Mouse (Mus musculus): ENCODE results near the gene Map2k5. TPM values are rescaled to one million over a fixed set of nuclear protein-coding genes. Genes with fewer than 3 reads are reported as not detected.

Map2k5 gene
- polyA plus RNA-seq (2012; rRNA removed), result 32.7 and 33.8 TPM in 2 replicates

- H3K27ac ChIP-seq (ENCODE audit: insufficient read depth, low read length), result peak within 1 kb of the TSS; percentile 74; the same call in 1 of the 2 replicates
- H3K4me3 ChIP-seq (ENCODE audit: insufficient read depth, low read length), result peak within 1 kb of the TSS; percentile 90
- peaks cover 6% of the 10 kb centered on the region for H3K4me1 ChIP-seq (ENCODE audit: control insufficient read depth, insufficient read depth, low read length)
- TF ChIP-seq CTCF (IDR thresholded peaks at IDR 0.05; ENCODE audit: extremely low read depth, insufficient read depth, low read length) (no peak), POLR2A (IDR thresholded peaks at IDR 0.05; ENCODE audit: extremely low read depth, insufficient read depth, low read length) (peak; percentile 65)
These were observed at the start of gene Map2k5 for GRCm38 (mm10) chr9:63377270-63378142. Gene Map2k5 (minus strand): TSS chr9:63377902.

GRCm38 (mm10) chr9:63421096-63421736 is 43.5 kb upstream of the Map2k5 start:
- TF ChIP-seq POLR2A (IDR thresholded peaks at IDR 0.05; ENCODE audit: extremely low read depth, insufficient read depth, low read length) (no peak), CTCF (IDR thresholded peaks at IDR 0.05; ENCODE audit: extremely low read depth, insufficient read depth, low read length) (peak; percentile 8; the same call in 1 of the 2 replicates)
- Histone ChIP-seq H3K27ac (ENCODE audit: insufficient read depth, low read length) (no peak overlapping the region), H3K4me3 (ENCODE audit: insufficient read depth, low read length) (no peak overlapping the region), H3K4me1 (ENCODE audit: control insufficient read depth, insufficient read depth, low read length) (no peaks in the 10 kb centered on the region)

GRCm38 (mm10) chr9:63420396-63420795 is 42.7 kb upstream of the Map2k5 start:
- Histone ChIP-seq H3K4me1 (ENCODE audit: control insufficient read depth, insufficient read depth, low read length) (no peaks in the 10 kb centered on the region), H3K4me3 (ENCODE audit: insufficient read depth, low read length) (no peak overlapping the region), H3K27ac (ENCODE audit: insufficient read depth, low read length) (no peak overlapping the region)
- no peak for TF ChIP-seq POLR2A (IDR thresholded peaks at IDR 0.05; ENCODE audit: extremely low read depth, insufficient read depth, low read length)
- no peak for TF ChIP-seq CTCF (IDR thresholded peaks at IDR 0.05; ENCODE audit: extremely low read depth, insufficient read depth, low read length)

GRCm38 (mm10) chr9:63400176-63400575 is 22.5 kb upstream of the Map2k5 start:
- 0 out of 2 replicates have a peak, but pooled peaks cover 2% of the 10 kb centered on the region for H3K4me1 ChIP-seq (ENCODE audit: control insufficient read depth, insufficient read depth, low read length)
- no peak for TF ChIP-seq POLR2A (IDR thresholded peaks at IDR 0.05; ENCODE audit: extremely low read depth, insufficient read depth, low read length)
- no peak for TF ChIP-seq CTCF (IDR thresholded peaks at IDR 0.05; ENCODE audit: extremely low read depth, insufficient read depth, low read length)
- H3K27ac ChIP-seq (ENCODE audit: insufficient read depth, low read length), result no peak overlapping the region
- no peak overlapping the region for H3K4me3 ChIP-seq (ENCODE audit: insufficient read depth, low read length)

GRCm38 (mm10) chr9:63399463-63399815 is 21.7 kb upstream of the Map2k5 start:
- no peak for TF ChIP-seq POLR2A (IDR thresholded peaks at IDR 0.05; ENCODE audit: extremely low read depth, insufficient read depth, low read length)
- no peak for TF ChIP-seq CTCF (IDR thresholded peaks at IDR 0.05; ENCODE audit: extremely low read depth, insufficient read depth, low read length)
- Histone ChIP-seq H3K27ac (ENCODE audit: insufficient read depth, low read length) (peak overlapping the region; percentile 43; the same call in 1 of the 2 replicates), H3K4me1 (ENCODE audit: control insufficient read depth, insufficient read depth, low read length) (0 out of 2 replicates have a peak, but pooled peaks cover 2% of the 10 kb centered on the region), H3K4me3 (ENCODE audit: insufficient read depth, low read length) (peak overlapping the region; percentile 70)

- Histone ChIP-seq H3K27ac (ENCODE audit: insufficient read depth, low read length) (peak within 1 kb of the TSS; percentile 81), H3K4me1 (ENCODE audit: control insufficient read depth, insufficient read depth, low read length) (0 out of 2 replicates have a peak, but pooled peaks cover 2% of the 10 kb centered on the region), H3K4me3 (ENCODE audit: insufficient read depth, low read length) (peak within 1 kb of the TSS; percentile 70)
- TF ChIP-seq POLR2A (IDR thresholded peaks at IDR 0.05; ENCODE audit: extremely low read depth, insufficient read depth, low read length), result peak; percentile 86
- TF ChIP-seq CTCF (IDR thresholded peaks at IDR 0.05; ENCODE audit: extremely low read depth, insufficient read depth, low read length), result no peak
These were observed 21.1 kb upstream of the Map2k5 start, which contains the start of gene 2300009A05Rik for GRCm38 (mm10) chr9:63398611-63399462. Gene 2300009A05Rik (minus strand): TSS chr9:63399246.

- TF ChIP-seq CTCF (IDR thresholded peaks at IDR 0.05; ENCODE audit: extremely low read depth, insufficient read depth, low read length) (no peak), POLR2A (IDR thresholded peaks at IDR 0.05; ENCODE audit: extremely low read depth, insufficient read depth, low read length) (no peak)
- H3K4me3 ChIP-seq (ENCODE audit: insufficient read depth, low read length), result no peak overlapping the region
- H3K4me1 ChIP-seq (ENCODE audit: control insufficient read depth, insufficient read depth, low read length), result 0 out of 2 replicates have a peak, but pooled peaks cover 2% of the 10 kb centered on the region
- H3K27ac ChIP-seq (ENCODE audit: insufficient read depth, low read length), result no peak overlapping the region
These were observed 17.9 kb upstream of the Map2k5 start for GRCm38 (mm10) chr9:63395612-63396011.

GRCm38 (mm10) chr9:63391307-63391706 is 13.6 kb upstream of the Map2k5 start:
- Histone ChIP-seq H3K4me1 (ENCODE audit: control insufficient read depth, insufficient read depth, low read length) (0 out of 2 replicates have a peak, but pooled peaks cover 2% of the 10 kb centered on the region), H3K27ac (ENCODE audit: insufficient read depth, low read length) (no peak overlapping the region), H3K4me3 (ENCODE audit: insufficient read depth, low read length) (no peak overlapping the region)
- TF ChIP-seq CTCF (IDR thresholded peaks at IDR 0.05; ENCODE audit: extremely low read depth, insufficient read depth, low read length) (no peak), POLR2A (IDR thresholded peaks at IDR 0.05; ENCODE audit: extremely low read depth, insufficient read depth, low read length) (no peak)

- Histone ChIP-seq H3K4me1 (ENCODE audit: control insufficient read depth, insufficient read depth, low read length) (no peaks in the 10 kb centered on the region), H3K27ac (ENCODE audit: insufficient read depth, low read length) (no peak overlapping the region)
- no peak for TF ChIP-seq POLR2A (IDR thresholded peaks at IDR 0.05; ENCODE audit: extremely low read depth, insufficient read depth, low read length)
- no peak for TF ChIP-seq CTCF (IDR thresholded peaks at IDR 0.05; ENCODE audit: extremely low read depth, insufficient read depth, low read length)
These were observed 5.1 kb upstream of the Map2k5 start for GRCm38 (mm10) chr9:63382761-63383160.

More at GRCm38 (mm10) chr9:63382761-63383160, 5.1 kb upstream of the Map2k5 start:
- no peak overlapping the region for H3K4me3 ChIP-seq (ENCODE audit: insufficient read depth, low read length)

All from cortical plate, adult 2 months (tissue).